Mouse (Mus musculus): ENCODE measurements around the gene Opcml.

- TF ChIP-seq CTCF (IDR thresholded peaks at IDR 0.05; ENCODE audit: low read depth, low read length), result no peak
- TF ChIP-seq POLR2AphosphoS5 (IDR thresholded peaks at IDR 0.05; ENCODE audit: insufficient replicate concordance, low read depth, low read length), result no peak
- TF ChIP-seq TAL1 (conservative IDR thresholded peaks at IDR 0.05; ENCODE audit: low read depth, low read length), result no peak
- no peak for TF ChIP-seq GATA1 (IDR thresholded peaks at IDR 0.05; ENCODE audit: borderline replicate concordance, low read length)
- no peak for TF ChIP-seq GATA2 (IDR thresholded peaks at IDR 0.05; ENCODE audit: borderline replicate concordance, low read depth, low read length)
Measured at GRCm38 (mm10) chr9:28013192-28013591, 222.6 kb downstream of the Opcml start.

All from G1E (cell line).